Mouse (Mus musculus) G1E (cell line): Measurements from ENCODE around the gene Olfr373. TPM values are rescaled to one million over a fixed set of nuclear protein-coding genes. Genes with fewer than 3 reads are reported as not detected.

Experiments
- ATAC-seq: 2 replicates; pipeline ENCODE4 v1.8.0; 2016; ENCODE audit warnings: mild to moderate bottlenecking; ENCODE audit not compliant: insufficient number of reproducible peaks, poor library complexity, low FRiP score, severe bottlenecking; ENCODE audit errors: extremely low read depth
- DNase-seq: peaks from one replicate; pipeline ENCODE4 v3.0.0; 2012; ENCODE audit warnings: low spot score
- H3K27me3 ChIP-seq: 2 replicates; pipeline ENCODE4 v1.6.1; 2012; ENCODE audit warnings: mild to moderate bottlenecking, low read length, inconsistent platforms; ENCODE audit not compliant: insufficient read depth
- H3K36me3 ChIP-seq: replicated peaks from 2 replicates; pipeline ENCODE3; 2012; ENCODE audit warnings: mild to moderate bottlenecking, inconsistent platforms
- H3K4me1 ChIP-seq: 2 replicates; pipeline ENCODE4 v1.6.1; 2012; ENCODE audit warnings: low read depth, low read length, inconsistent platforms, mixed read lengths; ENCODE audit not compliant: insufficient read depth
- H3K4me3 ChIP-seq: 2 replicates; pipeline ENCODE4 v1.5.1; 2012; ENCODE audit warnings: low read depth, mild to moderate bottlenecking, inconsistent platforms, low read length, moderate library complexity, mixed read lengths
- H3K9me3 ChIP-seq: replicated peaks from 2 replicates; pipeline ENCODE4 v1.6.1; 2012; ENCODE audit warnings: inconsistent platforms
- CTCF ChIP-seq: IDR thresholded peaks from 2 replicates; pipeline ENCODE4 v1.5.1; 2012; ENCODE audit warnings: low read depth, low read length, inconsistent platforms, mixed read lengths
- GATA1 ChIP-seq: IDR thresholded peaks from 2 replicates; pipeline ENCODE4 v1.6.1; 2012; ENCODE audit warnings: borderline replicate concordance, low read length, inconsistent platforms, mixed read lengths
- GATA2 ChIP-seq: IDR thresholded peaks from 2 replicates; pipeline ENCODE4 v1.6.1; 2012; ENCODE audit warnings: low read depth, low read length, inconsistent platforms, borderline replicate concordance
- POLR2AphosphoS5 ChIP-seq: IDR thresholded peaks from 2 replicates; pipeline ENCODE4 v1.6.1; 2012; ENCODE audit warnings: low read depth, low read length, inconsistent platforms; ENCODE audit not compliant: insufficient replicate concordance
- TAL1 ChIP-seq: conservative IDR thresholded peaks from 2 replicates; pipeline ENCODE4 v1.6.1; 2012; ENCODE audit warnings: low read depth, low read length, inconsistent platforms, mixed read lengths
- polyA plus RNA-seq: library from polyadenylated mRNA; stranded (reverse); fragments of >175 nt; gene quantifications from 2 replicates; pipeline ENCODE4 v1.2.3, GENCODE M21; 2012
- total RNA-seq, 2 experiments: library from RNA; stranded (forward) in 1 of 2; stranded (reverse) in 1 of 2; fragments of 200-1000 nt in 1 of 2; fragments of >200 nt in 1 of 2; fragmentation: Nextera tagmentation in 1 of 2; gene quantifications; 2 replicates each; pipeline ENCODE4 v1.2.3; 2014 to 2017

Gene Olfr373
- total and polyA plus RNA-seq, 3 experiments = 0.05 TPM; not detected in 2

GRCm38 (mm10) chr8:72149056-72149455 is 66.1 kb downstream of the Olfr373 start:
- no peak for ATAC-seq

GRCm38 (mm10) chr8:72151418-72152078 is 68.6 kb downstream of the Olfr373 start:
- TF ChIP-seq POLR2AphosphoS5 (no peak), TAL1 (no peak), GATA2 (no peak), GATA1 (no peak)
- Histone ChIP-seq H3K9me3 (no peaks in the 10 kb centered on the region), H3K27me3 (no peaks in the 10 kb centered on the region), H3K4me1 (peaks cover 8% of the 10 kb centered on the region; the same call in 1 of the 2 replicates), H3K4me3 (no peak overlapping the region), H3K36me3 (peaks cover 53% of the 10 kb centered on the region)
- ATAC-seq (no peak), DNase-seq (no peak)

More at GRCm38 (mm10) chr8:72149056-72149455, 66.1 kb downstream of the Olfr373 start:
- Histone ChIP-seq H3K4me1 (no peaks in the 10 kb centered on the region; the same call in 1 of the 2 replicates), H3K4me3 (no peak overlapping the region), H3K27me3 (peaks cover 2% of the 10 kb centered on the region; the same call in 1 of the 2 replicates), H3K9me3 (no peaks in the 10 kb centered on the region), H3K36me3 (peaks cover 37% of the 10 kb centered on the region)
- TF ChIP-seq CTCF (no peak), GATA1 (no peak), GATA2 (no peak), TAL1 (no peak), POLR2AphosphoS5 (no peak)
- no peak for DNase-seq

Other genes starting within 250 kb of the Olfr373 start
- 14.6 and 16.9 TPM in 2 replicates for gene Zfp709, start 201.2 kb upstream of the Olfr373 start, total RNA-seq (2014; fragmentation: Nextera tagmentation)
- 13.1 and 15.7 TPM in 2 replicates for gene Zfp709, start 201.2 kb upstream of the Olfr373 start, total RNA-seq (2017)
- gene Zfp709, start 201.2 kb upstream of the Olfr373 start, polyA plus RNA-seq = 0.45 and 0.91 TPM in 2 replicates
- gene Zfp882, start 174.6 kb upstream of the Olfr373 start, total RNA-seq (2014; fragmentation: Nextera tagmentation) = 7.0 and 9.2 TPM in 2 replicates
- gene Zfp882, start 174.6 kb upstream of the Olfr373 start, total RNA-seq (2017) = 5.4 and 6.8 TPM in 2 replicates
- 0.47 and 0.62 TPM in 2 replicates for gene Zfp882, start 174.6 kb upstream of the Olfr373 start, polyA plus RNA-seq
- 39.4 and 45.1 TPM in 2 replicates for gene Zfp617, start 174.5 kb upstream of the Olfr373 start, total RNA-seq (2014; fragmentation: Nextera tagmentation)
- 28.1 and 31.7 TPM in 2 replicates for gene Zfp617, start 174.5 kb upstream of the Olfr373 start, total RNA-seq (2017)
- 1.8 and 3.0 TPM in 2 replicates for gene Zfp617, start 174.5 kb upstream of the Olfr373 start, polyA plus RNA-seq
- gene Zfp961, start 132.1 kb upstream of the Olfr373 start, total RNA-seq (2014; fragmentation: Nextera tagmentation) = 59.4 and 73.2 TPM in 2 replicates
- 25.1 and 34.5 TPM in 2 replicates for gene Zfp961, start 132.1 kb upstream of the Olfr373 start, total RNA-seq (2017)
- 2.2 and 5.4 TPM in 2 replicates for gene Zfp961, start 132.1 kb upstream of the Olfr373 start, polyA plus RNA-seq
- not detected in 2 replicates for gene Cyp4f18, start 73.6 kb upstream of the Olfr373 start, total RNA-seq (2014; fragmentation: Nextera tagmentation)
- 0.12 TPM in 1 of 2 replicates, not detected in the other for gene Cyp4f18, start 73.6 kb upstream of the Olfr373 start, total RNA-seq (2017)
- 0.10 and 0.12 TPM in 2 replicates for gene Cyp4f18, start 73.6 kb upstream of the Olfr373 start, polyA plus RNA-seq
- gene Olfr372, start 42.0 kb upstream of the Olfr373 start, total RNA-seq (2014; fragmentation: Nextera tagmentation) = 0.29 TPM in 1 of 2 replicates, not detected in the other
- gene Olfr372, start 42.0 kb upstream of the Olfr373 start, total RNA-seq (2017) = 0.12 and 0.27 TPM in 2 replicates
- gene Olfr372, start 42.0 kb upstream of the Olfr373 start, polyA plus RNA-seq = not detected in 2 replicates
- not detected in 2 replicates for gene Olfr374, start 23.9 kb downstream of the Olfr373 start, total RNA-seq (2014; fragmentation: Nextera tagmentation)
- gene Olfr374, start 23.9 kb downstream of the Olfr373 start, total RNA-seq (2017) = 0.12 and 0.22 TPM in 2 replicates
- gene Olfr374, start 23.9 kb downstream of the Olfr373 start, polyA plus RNA-seq = not detected in 2 replicates
- gene Tpm4, start 51.8 kb downstream of the Olfr373 start, total RNA-seq (2014; fragmentation: Nextera tagmentation) = not detected in 2 replicates
- gene Tpm4, start 51.8 kb downstream of the Olfr373 start, total RNA-seq (2017) = 2.2 and 2.7 TPM in 2 replicates
- gene Tpm4, start 51.8 kb downstream of the Olfr373 start, polyA plus RNA-seq = 0.03 and 0.04 TPM in 2 replicates
- gene Rab8a, start 78.0 kb downstream of the Olfr373 start, total RNA-seq (2014; fragmentation: Nextera tagmentation) = 63.9 and 77.0 TPM in 2 replicates
- 418 and 431 TPM in 2 replicates for gene Rab8a, start 78.0 kb downstream of the Olfr373 start, total RNA-seq (2017)
- 51.8 and 63.6 TPM in 2 replicates for gene Rab8a, start 78.0 kb downstream of the Olfr373 start, polyA plus RNA-seq
- 1.6 TPM in 1 of 2 replicates, not detected in the other for gene Hsh2d, start 106.5 kb downstream of the Olfr373 start, total RNA-seq (2014; fragmentation: Nextera tagmentation)
- 0.16 and 0.35 TPM in 2 replicates for gene Hsh2d, start 106.5 kb downstream of the Olfr373 start, total RNA-seq (2017)
- gene Hsh2d, start 106.5 kb downstream of the Olfr373 start, polyA plus RNA-seq = 1.5 and 2.2 TPM in 2 replicates
- not detected in 2 replicates for gene Cib3, start 129.7 kb downstream of the Olfr373 start, total RNA-seq (2014; fragmentation: Nextera tagmentation)
- 0.23 TPM in 1 of 2 replicates, not detected in the other for gene Cib3, start 129.7 kb downstream of the Olfr373 start, total RNA-seq (2017)
- gene Cib3, start 129.7 kb downstream of the Olfr373 start, polyA plus RNA-seq = not detected in 2 replicates
- gene Gm11034, start 130.5 kb downstream of the Olfr373 start, total RNA-seq (2014; fragmentation: Nextera tagmentation) = not detected in 2 replicates
- gene Gm11034, start 130.5 kb downstream of the Olfr373 start, total RNA-seq (2017) = not detected in 2 replicates
- gene Gm11034, start 130.5 kb downstream of the Olfr373 start, polyA plus RNA-seq = not detected in 2 replicates
- gene Fam32a, start 136.6 kb downstream of the Olfr373 start, total RNA-seq (2014; fragmentation: Nextera tagmentation) = 17.1 and 20.7 TPM in 2 replicates
- 32.7 and 34.8 TPM in 2 replicates for gene Fam32a, start 136.6 kb downstream of the Olfr373 start, total RNA-seq (2017)
- 49.4 and 50.9 TPM in 2 replicates for gene Fam32a, start 136.6 kb downstream of the Olfr373 start, polyA plus RNA-seq
- 49.8 and 62.7 TPM in 2 replicates for gene Ap1m1, start 156.8 kb downstream of the Olfr373 start, total RNA-seq (2014; fragmentation: Nextera tagmentation)
- 35.0 and 39.4 TPM in 2 replicates for gene Ap1m1, start 156.8 kb downstream of the Olfr373 start, total RNA-seq (2017)
- gene Ap1m1, start 156.8 kb downstream of the Olfr373 start, polyA plus RNA-seq = 93.8 and 98.3 TPM in 2 replicates
- gene Gm10282, start 222.1 kb downstream of the Olfr373 start, total RNA-seq (2014; fragmentation: Nextera tagmentation) = 66.3 and 84.2 TPM in 2 replicates
- gene Gm10282, start 222.1 kb downstream of the Olfr373 start, total RNA-seq (2017) = 80.3 and 87.9 TPM in 2 replicates
- gene Gm10282, start 222.1 kb downstream of the Olfr373 start, polyA plus RNA-seq = 164 and 205 TPM in 2 replicates
- not detected in 2 replicates for gene Klf2, start 235.9 kb downstream of the Olfr373 start, total RNA-seq (2014; fragmentation: Nextera tagmentation)
- 0.11 and 0.12 TPM in 2 replicates for gene Klf2, start 235.9 kb downstream of the Olfr373 start, total RNA-seq (2017)
- gene Klf2, start 235.9 kb downstream of the Olfr373 start, polyA plus RNA-seq = 1.1 and 1.9 TPM in 2 replicates